Mouse (Mus musculus) gastrocnemius, adult 2 months (tissue): Measurements from ENCODE around the gene Osbpl3. TPM values are rescaled to one million over a fixed set of nuclear protein-coding genes. Genes with fewer than 3 reads are reported as not detected.

Source experiments
- DNase-seq: peaks from one replicate; pipeline ENCODE4 v3.0.0; 2022
- H3K27ac ChIP-seq: fragments of 200-600 bp; 2 replicates; pipeline ENCODE4 v1.8.1; 2022; ENCODE audit warnings: mild to moderate bottlenecking
- H3K4me3 ChIP-seq: fragments of 200-600 bp; 2 replicates; pipeline ENCODE4 v1.8.1; 2022; ENCODE audit warnings: mild to moderate bottlenecking, moderate library complexity
- CTCF ChIP-seq: fragments of 200-600 bp; IDR thresholded peaks from 2 replicates; pipeline ENCODE4 v1.8.1; 2022; ENCODE audit warnings: antibody characterized with exemption, mild to moderate bottlenecking, moderate library complexity
- intact Hi-C: fragments of 180-260 bp; cut with DNase I; formaldehyde crosslinking; loops from one replicate; pipeline ENCODE4 v1.15.1; 2025
- total RNA-seq, 2 experiments: library from RNA; stranded (reverse); gene quantifications; 2 replicates each; pipeline ENCODE4 v1.2.3; 2021

Gene Osbpl3
- total RNA-seq, 2 experiments from 2014 or later = 2.2 to 3.3 TPM

DNA sequence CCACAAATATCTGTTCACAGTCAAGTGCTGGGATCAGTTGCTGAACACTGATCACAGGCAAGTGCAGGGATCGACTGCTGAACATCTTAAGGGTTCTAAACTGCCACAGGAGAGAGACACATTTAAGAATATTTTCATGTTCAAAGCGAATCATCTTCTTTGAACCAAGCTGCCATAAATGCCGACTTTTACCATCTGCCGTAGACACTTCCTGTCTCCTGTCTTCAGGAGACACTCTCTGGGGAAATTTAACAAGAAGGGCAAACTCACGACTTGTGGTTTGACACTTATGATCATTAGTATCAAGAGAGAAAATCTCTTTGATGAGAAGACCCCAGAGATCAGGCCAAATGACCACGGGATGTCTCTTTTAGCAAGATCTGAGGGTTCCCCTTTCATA, 134.3 kb downstream of the Osbpl3 start:
- peak overlapping the region; percentile 9; the same call in 1 of the 2 replicates for H3K27ac ChIP-seq
- no peak overlapping the region for H3K4me3 ChIP-seq
- TF ChIP-seq CTCF = no peak
- intact Hi-C loops = no loop called here
- DNase-seq = no peak

GRCm38 (mm10) chr6:50318590-50319172, 137.3 kb downstream of the Osbpl3 start:
- DNase-seq = no peak
- Histone ChIP-seq H3K4me3 (no peak overlapping the region), H3K27ac (0 out of 2 replicates have a peak overlapping the region, but pooled peaks have one; percentile 10)
- no peak for TF ChIP-seq CTCF
- intact Hi-C loops = no loop called here

- intact Hi-C loops = no loop called here
These were observed 137.9 kb downstream of the Osbpl3 start for GRCm38 (mm10) chr6:50318150-50318549.

GRCm38 (mm10) chr6:50316795-50317505, 139.1 kb downstream of the Osbpl3 start:
- Histone ChIP-seq H3K4me3 (no peak overlapping the region), H3K27ac (no peak overlapping the region)
- DNase-seq = no peak
- TF ChIP-seq CTCF = no peak
- intact Hi-C loops = no loop called here

More at GRCm38 (mm10) chr6:50318150-50318549, 137.9 kb downstream of the Osbpl3 start:
- TF ChIP-seq CTCF = no peak
- no peak for DNase-seq
- Histone ChIP-seq H3K27ac (0 out of 2 replicates have a peak overlapping the region, but pooled peaks have one; percentile 10), H3K4me3 (no peak overlapping the region)

GRCm38 (mm10) chr6:50314406-50315071, 141.5 kb downstream of the Osbpl3 start:
- TF ChIP-seq CTCF = no peak
- DNase-seq = no peak
- intact Hi-C loops = no loop called here
- Histone ChIP-seq H3K27ac (no peak overlapping the region), H3K4me3 (no peak overlapping the region)

DNA sequence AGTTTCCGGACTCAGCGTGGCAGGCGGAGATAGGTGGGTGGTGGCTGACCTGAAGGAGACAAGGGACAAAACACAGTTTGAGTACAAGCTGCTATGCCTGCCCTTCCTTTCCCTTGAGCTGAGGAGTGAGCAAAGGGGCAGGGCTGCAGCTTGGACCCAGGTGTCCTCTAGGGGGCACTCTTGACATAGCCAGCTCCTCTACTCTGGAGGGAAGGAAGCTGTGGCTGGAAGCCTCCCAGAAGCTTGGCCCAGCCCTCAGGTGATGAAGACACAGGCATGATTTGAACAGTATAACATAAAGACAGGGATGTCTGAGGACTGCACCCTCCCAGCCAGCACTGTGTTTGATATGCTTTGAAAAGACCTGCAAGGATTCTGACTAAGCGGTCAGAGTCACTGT, 143.4 kb downstream of the Osbpl3 start:
- intact Hi-C loops = loop anchor here (1.0 kb wide), 1 partner anchor 214 kb away; no protein-coding TSS in a partner anchor
- DNase-seq = peak; percentile 82
- TF ChIP-seq CTCF = peak; percentile 98
- Histone ChIP-seq H3K4me3 (no peak overlapping the region), H3K27ac (no peak overlapping the region)

GRCm38 (mm10) chr6:50309019-50309418, 147.0 kb downstream of the Osbpl3 start:
- intact Hi-C loops = no loop called here
- Histone ChIP-seq H3K27ac (no peak overlapping the region), H3K4me3 (no peak overlapping the region)
- TF ChIP-seq CTCF = peak; percentile 60
- DNase-seq = no peak

DNA sequence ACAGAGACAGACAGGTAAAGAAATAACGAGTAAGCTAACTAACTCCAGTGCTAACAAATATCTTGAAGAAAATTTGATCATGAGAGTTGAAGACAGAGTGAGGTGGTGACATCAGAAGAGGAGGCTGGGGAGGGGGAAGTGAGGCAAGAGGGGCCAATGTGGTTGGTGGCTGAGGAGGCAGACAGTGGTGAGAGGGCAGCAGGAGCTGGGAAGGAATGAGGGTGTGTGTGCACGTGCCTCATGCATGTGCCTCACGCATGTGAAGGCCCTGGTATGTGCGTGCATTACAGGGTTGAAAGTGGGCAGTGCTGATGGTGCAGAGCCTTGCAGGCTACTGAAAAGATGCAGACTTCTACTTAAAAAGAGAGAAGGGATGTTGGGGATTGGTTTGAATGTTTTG, 149.4 kb downstream of the Osbpl3 start:
- intact Hi-C loops = loop anchor here (2.0 kb wide), 1 partner anchor 150 kb away; the partner anchor contains the start of gene Osbpl3
- no peak for TF ChIP-seq CTCF
- no peak overlapping the region for H3K4me3 ChIP-seq
- DNase-seq = no peak
- no peak overlapping the region for H3K27ac ChIP-seq

GRCm38 (mm10) chr6:50304949-50305491, 151.0 kb downstream of the Osbpl3 start:
- intact Hi-C loops = loop anchor here (1.0 kb wide), 1 partner anchor 232 kb away; no protein-coding TSS in a partner anchor
- peak overlapping the region; percentile 21; the same call in 1 of the 2 replicates for H3K27ac ChIP-seq
- peak; percentile 80 for DNase-seq
- H3K4me3 ChIP-seq = no peak overlapping the region
- peak; percentile 98; the same call in 1 of the 2 replicates for TF ChIP-seq CTCF

DNA sequence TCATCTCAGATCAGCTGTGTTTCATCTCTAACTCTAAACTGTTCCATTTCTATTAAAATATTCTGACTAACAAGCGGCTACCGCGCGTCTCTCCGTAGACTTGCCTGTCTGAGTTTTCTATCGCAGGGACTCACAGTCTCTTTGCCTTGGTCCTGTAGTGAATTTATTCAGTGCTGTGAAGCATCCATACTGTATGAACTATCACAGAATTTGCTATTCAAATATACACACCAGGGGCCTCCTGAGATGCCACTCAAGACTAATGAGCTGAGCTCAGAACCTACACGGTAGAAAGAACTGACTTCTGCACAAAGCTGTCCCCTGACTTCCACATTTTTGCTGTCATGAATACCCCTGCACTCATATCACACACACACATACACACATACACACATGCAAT, 154.9 kb downstream of the Osbpl3 start:
- H3K4me3 ChIP-seq = no peak overlapping the region
- no peak for DNase-seq
- intact Hi-C loops = no loop called here
- H3K27ac ChIP-seq = no peak overlapping the region
- no peak for TF ChIP-seq CTCF

GRCm38 (mm10) chr6:50300622-50301021, 155.4 kb downstream of the Osbpl3 start:
- intact Hi-C loops = no loop called here
- DNase-seq = no peak
- Histone ChIP-seq H3K27ac (no peak overlapping the region), H3K4me3 (no peak overlapping the region)
- no peak for TF ChIP-seq CTCF

DNA sequence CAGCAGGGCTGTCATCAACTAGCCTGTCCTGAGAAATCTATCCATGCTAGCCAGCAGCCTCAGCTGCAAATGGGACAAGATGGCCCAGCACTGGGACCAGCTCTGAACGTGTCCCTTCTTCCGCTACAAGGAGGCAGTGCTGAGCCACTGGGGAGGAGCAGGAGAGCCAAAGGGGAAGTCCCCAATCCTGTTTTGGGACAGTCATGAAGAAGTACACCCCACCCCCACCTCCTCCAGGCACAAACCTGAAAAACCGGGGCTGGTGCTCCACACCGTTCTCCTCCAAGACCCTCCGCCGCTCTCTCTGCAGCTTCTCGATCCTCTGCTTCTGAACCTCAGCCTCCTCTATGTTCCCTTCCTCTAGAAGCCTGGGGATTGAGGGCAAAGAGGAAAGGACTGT, 156.9 kb downstream of the Osbpl3 start:
- H3K4me3 ChIP-seq = no peak overlapping the region
- DNase-seq = no peak
- TF ChIP-seq CTCF = no peak
- intact Hi-C loops = no loop called here
- no peak overlapping the region for H3K27ac ChIP-seq

DNA sequence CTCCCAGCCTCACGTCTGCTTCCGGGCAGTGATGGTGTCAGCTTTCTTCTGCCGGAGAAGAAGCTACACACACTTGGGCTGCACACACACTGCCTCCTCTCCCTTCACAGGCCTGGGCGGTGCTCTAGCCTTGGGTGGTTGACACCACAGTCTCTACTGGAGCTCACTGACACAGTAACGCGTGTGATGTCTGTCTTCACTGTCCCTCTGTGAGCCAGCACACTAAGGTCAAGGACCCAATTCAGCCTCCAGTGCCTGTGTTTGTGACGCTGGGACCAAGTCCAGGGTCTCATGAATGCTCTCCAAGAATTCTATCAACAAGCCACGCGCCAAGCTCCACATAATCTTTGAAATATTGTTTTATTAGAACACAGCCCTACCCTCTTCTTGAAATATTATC, 158.3 kb downstream of the Osbpl3 start:
- intact Hi-C loops = no loop called here
- no peak for TF ChIP-seq CTCF
- no peak overlapping the region for H3K27ac ChIP-seq
- no peak overlapping the region for H3K4me3 ChIP-seq
- DNase-seq = no peak
